Mouse (Mus musculus) myocyte (in vitro differentiated cells): ENCODE measurements around the gene Nup62cl.

Source experiments
- POLR2A ChIP-seq: IDR thresholded peaks from one replicate; pipeline ENCODE4 v1.6.1; 2011; ENCODE audit warnings: low read depth, mild to moderate bottlenecking, control low read depth, moderate library complexity; ENCODE audit not compliant: insufficient read length
- POLR2AphosphoS2 ChIP-seq: IDR thresholded peaks from one replicate; pipeline ENCODE4 v1.6.1; 2011; ENCODE audit warnings: low read depth, control low read depth; ENCODE audit not compliant: insufficient read length
- USF1 ChIP-seq: IDR thresholded peaks from one replicate; pipeline ENCODE4 v1.6.1; 2011; ENCODE audit warnings: low read depth, mild to moderate bottlenecking, control low read depth, moderate library complexity

DNA sequence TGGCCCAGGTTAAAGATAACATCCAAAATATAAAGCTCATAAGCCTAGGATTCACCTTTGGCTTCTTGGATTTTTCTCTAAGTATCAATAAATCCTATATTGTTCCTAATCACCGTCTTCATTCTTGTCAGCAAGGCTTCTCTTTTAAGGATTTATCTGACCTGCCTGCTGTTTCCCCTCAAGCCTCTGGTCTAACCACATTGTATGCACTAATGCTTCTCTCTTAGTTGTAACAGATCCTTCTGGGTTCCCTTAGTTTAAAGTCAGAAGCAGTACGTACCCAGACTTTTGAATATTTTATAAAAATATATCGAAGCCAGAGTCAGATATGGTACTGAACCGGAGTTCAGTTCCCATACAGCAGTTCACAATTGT, 63.8 kb downstream of the Nup62cl start:
- no peak for TF ChIP-seq POLR2AphosphoS2
- TF ChIP-seq POLR2A = no peak
- no peak for TF ChIP-seq USF1
